Mouse (Mus musculus): ENCODE measurements around the gene Utrn.

The Utrn gene

GRCm38 (mm10) chr10:12805826-12806225, 63.3 kb downstream of the Utrn start:
- DNase-seq (ENCODE audit: extremely low spot score, low read depth, low spot score) = no peak

DNA sequence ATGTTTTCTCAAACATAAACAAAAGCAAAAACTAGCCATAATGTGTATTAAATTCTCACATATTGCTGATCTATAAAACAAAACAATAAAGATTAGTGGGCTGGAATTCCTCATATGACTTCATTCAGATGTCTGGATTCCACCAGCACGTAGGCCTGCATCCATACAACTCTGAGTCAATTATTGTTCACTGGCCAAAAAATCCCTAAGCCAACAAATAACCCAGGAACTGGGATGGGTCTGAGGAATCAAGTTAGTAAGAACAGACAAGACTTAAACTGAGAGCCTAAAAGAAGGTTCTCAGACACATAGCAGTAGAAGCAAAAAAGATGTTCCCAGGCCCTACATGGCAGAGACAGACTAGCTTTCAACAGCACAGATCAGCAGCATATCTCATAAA, 65.2 kb downstream of the Utrn start:
- no peak for DNase-seq (ENCODE audit: extremely low spot score, low read depth, low spot score)

DNA sequence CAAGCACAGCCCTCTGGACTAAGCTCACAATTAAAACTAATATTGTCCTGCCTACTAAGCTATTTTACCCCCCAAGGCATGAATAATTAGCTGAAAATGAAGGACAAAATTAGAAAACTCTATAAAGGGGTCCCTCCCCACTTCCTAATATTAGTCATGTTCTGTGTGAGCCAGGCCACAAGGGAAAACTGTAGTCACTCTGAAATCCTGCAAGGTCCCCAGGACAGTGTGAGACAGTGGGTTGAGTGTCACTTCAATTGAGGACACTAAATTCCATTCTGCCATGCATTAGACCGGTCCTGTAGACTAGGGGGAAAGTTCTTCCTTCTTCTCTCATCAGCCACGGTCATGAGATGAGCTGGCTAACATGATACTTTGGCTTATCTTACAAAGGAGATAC, 69.7 kb downstream of the Utrn start:
- no peak for DNase-seq (ENCODE audit: extremely low spot score, low read depth, low spot score)

GRCm38 (mm10) chr10:12798248-12798647, 70.9 kb downstream of the Utrn start:
- no peak for DNase-seq (ENCODE audit: extremely low spot score, low read depth, low spot score)

DNA sequence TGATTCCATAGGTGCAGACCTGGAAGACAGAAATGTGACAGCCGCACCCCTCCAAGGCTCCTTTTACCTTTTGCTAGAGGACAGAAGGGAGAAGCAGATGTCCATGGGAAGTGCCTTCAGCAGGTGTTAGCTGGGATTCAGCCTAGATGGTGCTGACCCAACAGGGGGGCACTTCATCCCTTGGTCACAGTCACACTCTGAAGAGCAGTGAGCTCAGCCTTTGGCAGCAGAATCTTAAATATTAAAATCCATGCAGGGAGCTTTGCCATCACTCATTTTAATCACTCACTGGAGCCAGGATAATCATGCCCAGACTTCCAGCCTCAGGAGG, 72.7 kb downstream of the Utrn start:
- DNase-seq (ENCODE audit: extremely low spot score, low read depth, low spot score) = no peak

- no peak for DNase-seq (ENCODE audit: extremely low spot score, low read depth, low spot score)
Measured at GRCm38 (mm10) chr10:12795796-12796509, 73.2 kb downstream of the Utrn start.

GRCm38 (mm10) chr10:12792049-12792448, 77.1 kb downstream of the Utrn start:
- DNase-seq (ENCODE audit: extremely low spot score, low read depth, low spot score) = no peak

- DNase-seq (ENCODE audit: extremely low spot score, low read depth, low spot score) = no peak
Measured at GRCm38 (mm10) chr10:12790881-12791280, 78.3 kb downstream of the Utrn start.

DNA sequence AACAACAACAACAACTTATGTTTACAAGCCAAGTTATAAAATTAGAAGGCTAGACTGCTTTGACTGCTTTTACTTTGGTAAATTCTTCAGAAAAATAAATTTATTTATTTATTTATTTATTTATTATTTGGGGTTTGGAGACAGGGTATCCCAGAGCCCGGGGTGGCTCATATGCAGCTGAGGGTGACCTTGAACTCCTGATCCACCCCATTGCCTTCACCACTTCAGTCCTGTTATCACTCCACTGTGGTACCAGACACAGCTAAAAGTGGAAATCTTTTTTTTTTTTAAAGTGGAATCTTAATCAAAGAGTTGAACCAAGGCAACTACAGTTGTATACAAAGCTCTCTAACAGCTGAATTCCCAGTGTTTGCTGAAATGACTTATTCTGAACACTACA, 80.6 kb downstream of the Utrn start:
- no peak for DNase-seq (ENCODE audit: extremely low spot score, low read depth, low spot score)

GRCm38 (mm10) chr10:12787965-12788364, 81.2 kb downstream of the Utrn start:
- DNase-seq (ENCODE audit: extremely low spot score, low read depth, low spot score) = no peak

GRCm38 (mm10) chr10:12785299-12785698, 83.9 kb downstream of the Utrn start:
- no peak for DNase-seq (ENCODE audit: extremely low spot score, low read depth, low spot score)

- DNase-seq (ENCODE audit: extremely low spot score, low read depth, low spot score) = no peak
Measured at GRCm38 (mm10) chr10:12781381-12781907, 87.7 kb downstream of the Utrn start.

- no peak for DNase-seq (ENCODE audit: extremely low spot score, low read depth, low spot score)
Measured at GRCm38 (mm10) chr10:12773178-12773577, 96.0 kb downstream of the Utrn start.

DNA sequence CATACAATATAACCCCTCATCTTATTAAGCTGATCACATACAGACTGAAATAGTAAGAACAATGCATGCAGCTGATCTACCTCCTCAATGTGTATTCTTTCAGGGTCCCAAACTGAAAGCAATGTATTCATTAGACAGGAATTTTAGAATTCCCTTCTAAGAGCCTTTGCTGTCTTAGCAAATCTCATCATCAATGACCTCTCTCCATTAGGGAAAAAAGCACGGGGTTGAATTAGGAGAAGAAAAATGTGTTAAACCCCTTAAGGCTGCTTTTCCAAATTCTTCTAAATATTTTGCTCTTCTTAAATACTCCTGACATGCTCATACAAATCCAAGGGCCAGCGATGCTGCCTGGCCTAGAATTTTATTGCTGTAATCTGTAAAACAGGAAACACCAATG, 97.7 kb downstream of the Utrn start:
- no peak for DNase-seq (ENCODE audit: extremely low spot score, low read depth, low spot score)

DNA sequence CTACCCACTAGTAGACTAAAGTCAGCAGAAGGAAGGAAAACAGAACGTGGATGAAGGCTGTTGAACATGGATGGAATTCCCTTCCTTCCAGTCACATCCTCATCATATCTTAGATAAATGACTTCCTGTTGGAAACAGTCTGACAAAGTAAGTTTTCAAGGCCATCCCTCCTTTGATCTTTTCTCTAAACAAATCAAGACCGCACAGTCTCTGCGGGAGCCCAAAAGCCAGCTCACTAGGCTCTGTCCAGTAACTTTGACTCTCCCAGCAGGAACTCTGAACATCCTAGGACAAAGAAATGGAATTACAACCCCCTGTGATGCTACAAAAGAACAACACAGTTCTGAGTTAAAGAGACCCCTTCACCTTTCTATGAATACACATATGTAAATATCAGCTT, 106.5 kb downstream of the Utrn start:
- no peak for DNase-seq (ENCODE audit: extremely low spot score, low read depth, low spot score)

- no peak for DNase-seq (ENCODE audit: extremely low spot score, low read depth, low spot score)
Measured at GRCm38 (mm10) chr10:12758702-12758988, 110.5 kb downstream of the Utrn start.

- DNase-seq (ENCODE audit: extremely low spot score, low read depth, low spot score) = peak; percentile 39
Measured at GRCm38 (mm10) chr10:12757943-12758701, 111.0 kb downstream of the Utrn start.

DNA sequence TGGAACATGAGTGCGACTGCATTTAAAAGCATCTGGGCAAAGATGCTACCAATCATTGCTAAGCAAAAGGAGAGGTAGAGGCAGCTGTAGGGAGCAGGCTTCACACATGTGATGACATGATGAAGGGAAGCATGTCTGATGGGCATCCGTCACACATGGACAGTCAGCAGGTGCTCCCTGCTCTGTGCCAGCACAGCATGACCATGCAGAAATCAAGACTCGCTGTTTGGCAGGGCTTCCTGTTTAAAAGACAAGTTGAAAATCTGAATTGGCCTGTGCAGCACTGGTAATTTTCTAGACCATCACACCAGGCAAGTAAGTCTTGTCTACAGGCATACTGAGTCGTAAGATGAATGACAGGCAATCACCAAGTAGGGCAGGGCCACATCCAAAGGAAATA, 112.5 kb downstream of the Utrn start:
- no peak for DNase-seq (ENCODE audit: extremely low spot score, low read depth, low spot score)

DNA sequence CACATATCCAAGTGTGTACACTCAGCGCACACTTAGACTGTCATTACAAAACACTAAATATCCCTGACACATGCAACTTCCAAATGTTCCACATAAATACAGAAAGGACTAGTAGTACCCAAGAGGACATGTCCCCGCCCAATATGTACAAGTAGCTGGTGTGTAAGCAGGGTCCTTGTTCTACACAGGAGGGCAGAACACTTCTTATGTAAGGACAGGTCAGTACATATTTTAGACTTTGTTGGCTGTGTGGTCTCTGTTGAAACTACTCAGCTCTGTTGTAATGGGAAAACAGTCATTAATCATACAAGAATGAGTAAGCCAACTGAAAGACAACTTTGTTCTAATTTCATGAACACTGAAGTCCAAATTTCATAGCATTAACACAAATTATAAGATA, 114.3 kb downstream of the Utrn start:
- DNase-seq (ENCODE audit: extremely low spot score, low read depth, low spot score) = no peak

GRCm38 (mm10) chr10:12754166-12754565, 115.0 kb downstream of the Utrn start:
- DNase-seq (ENCODE audit: extremely low spot score, low read depth, low spot score) = no peak

GRCm38 (mm10) chr10:12743717-12744116, 125.4 kb downstream of the Utrn start:
- DNase-seq (ENCODE audit: extremely low spot score, low read depth, low spot score) = no peak

- no peak for DNase-seq (ENCODE audit: extremely low spot score, low read depth, low spot score)
Measured at GRCm38 (mm10) chr10:12739302-12739987, 129.7 kb downstream of the Utrn start.

All from hindlimb bud, embryonic 11.5 days (tissue).